Mouse (Mus musculus) bone marrow macrophage, adult 2 months (primary cell): ENCODE data around the gene Fbxl13.

Source experiments
- CTCF ChIP-seq: IDR thresholded peaks from 2 replicates; pipeline ENCODE4 v1.5.1; 2012; ENCODE audit warnings: low read depth, mild to moderate bottlenecking, low read length, moderate library complexity
- POLR2A ChIP-seq: IDR thresholded peaks from 2 replicates; pipeline ENCODE4 v1.6.1; 2012; ENCODE audit warnings: mild to moderate bottlenecking, low read depth, low read length, borderline replicate concordance

DNA sequence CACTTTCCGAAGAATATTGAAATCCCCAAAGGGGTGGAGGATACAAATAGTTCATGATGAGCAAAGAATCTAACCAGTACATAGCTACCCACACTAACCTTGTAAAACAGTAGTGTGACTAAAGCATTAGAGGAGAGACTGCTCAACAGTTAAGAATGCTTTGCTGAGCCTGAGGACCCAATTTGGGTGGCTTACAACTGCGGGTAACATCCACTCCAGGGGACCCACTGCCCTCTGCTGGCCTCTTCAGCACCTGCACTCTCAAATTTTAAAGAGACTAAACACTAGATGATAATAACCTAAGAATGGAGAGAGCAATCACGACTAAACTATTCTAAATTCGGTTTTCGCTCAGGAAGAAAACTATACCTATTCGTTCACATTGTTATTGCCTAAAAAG, 58.7 kb downstream of the Fbxl13 start:
- TF ChIP-seq POLR2A (no peak), CTCF (peak; percentile 95)
